Mouse (Mus musculus) heart, adult 11 months (tissue): ENCODE data around the gene Psg21.
"Not testable (repeated sequence)": the region's sequence is repeated elsewhere in the genome, so short reads cannot be mapped to it uniquely, and the experiment has no call there.

Experiments used
- DNase-seq: peaks from one replicate; pipeline ENCODE4 v3.0.0; 2022

Psg21 gene

DNA sequence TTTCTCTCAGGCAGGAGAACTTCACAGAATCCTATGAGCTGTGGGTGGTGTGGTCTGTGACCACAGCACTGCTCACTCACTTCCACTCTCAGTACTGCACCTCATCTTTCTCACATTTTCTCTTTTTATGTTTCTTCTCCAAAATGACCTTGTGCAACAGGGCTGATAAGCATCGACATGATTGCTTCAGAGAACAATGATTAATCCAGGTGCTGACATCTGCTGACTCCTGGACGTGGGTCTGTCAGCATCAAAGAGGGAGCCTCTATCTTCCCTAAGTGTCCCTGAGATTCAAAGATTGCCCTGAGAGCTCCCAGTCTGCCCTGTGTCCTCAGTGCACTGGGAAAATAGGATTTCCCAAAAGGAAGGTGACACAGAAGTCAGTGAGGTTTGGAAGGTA is at the start of gene Psg21:
Psg21 (minus strand) TSS at position 101 of the 400 bp plus-strand sequence.
- DNase-seq, result not testable (repeated sequence)

DNA sequence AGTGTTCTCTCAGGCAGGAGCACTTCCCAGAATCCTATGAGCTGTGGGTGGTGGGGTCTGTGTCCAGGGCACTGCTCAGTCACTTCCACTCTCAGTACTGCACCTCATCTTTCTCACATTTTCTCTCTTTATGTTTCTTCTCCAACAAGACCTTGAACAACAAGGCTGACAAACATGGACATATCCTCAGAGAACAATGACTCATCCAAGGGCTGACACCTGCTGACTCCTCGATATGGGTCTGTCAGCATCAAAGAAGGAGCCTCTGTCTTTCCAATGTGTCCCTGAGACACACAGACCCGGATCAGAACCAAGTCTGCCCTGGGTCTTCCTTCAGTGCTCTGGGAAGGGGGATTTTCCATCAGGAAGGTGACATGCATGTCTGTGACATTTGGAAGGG is 29.6 kb upstream of the Psg21 start, which contains the start of gene Psg20:
Psg20 (minus strand) TSS at position 101 of the 400 bp plus-strand sequence.
- peak; percentile 72 for DNase-seq

DNA sequence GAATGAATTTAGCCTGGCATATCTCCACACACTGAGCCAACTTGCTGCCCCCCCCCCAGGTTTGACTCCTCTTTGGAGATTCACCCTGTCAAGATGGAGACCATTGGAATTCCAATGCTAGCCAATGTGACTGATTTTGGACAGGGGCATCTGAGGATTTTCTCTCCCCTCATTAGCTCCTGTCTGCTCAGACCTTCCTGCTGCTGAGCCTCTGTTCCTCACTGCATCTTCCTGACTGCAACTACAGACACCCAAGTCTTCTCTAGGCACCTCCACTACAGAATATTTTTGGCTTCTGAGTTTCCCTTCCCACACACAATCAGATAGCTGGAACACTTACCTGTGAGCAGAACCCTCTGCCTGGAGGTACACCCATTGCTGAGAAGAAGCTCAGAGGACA is 29.1 kb upstream of the Psg21 start:
- peak; percentile 84 for DNase-seq

DNA sequence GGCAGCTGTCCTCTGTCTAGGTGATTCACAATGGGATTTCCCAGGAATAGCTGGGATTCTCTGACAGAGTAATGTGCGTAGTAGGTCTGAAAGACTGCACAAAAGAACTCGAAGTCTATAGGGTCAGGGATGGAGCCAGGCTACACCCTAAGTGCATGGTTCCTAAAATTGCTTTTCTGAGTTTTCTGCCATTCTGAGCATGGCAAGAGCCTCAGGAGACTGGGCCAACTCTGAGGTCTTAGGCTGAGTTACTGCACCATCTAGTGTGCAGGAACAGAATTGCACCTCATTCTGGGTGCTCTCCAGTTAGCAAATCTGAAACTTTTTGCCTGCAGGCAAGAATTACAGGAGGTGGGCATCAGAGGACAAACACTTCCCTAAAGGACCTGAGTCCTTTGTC is 23.2 kb upstream of the Psg21 start:
- DNase-seq, result no peak

DNA sequence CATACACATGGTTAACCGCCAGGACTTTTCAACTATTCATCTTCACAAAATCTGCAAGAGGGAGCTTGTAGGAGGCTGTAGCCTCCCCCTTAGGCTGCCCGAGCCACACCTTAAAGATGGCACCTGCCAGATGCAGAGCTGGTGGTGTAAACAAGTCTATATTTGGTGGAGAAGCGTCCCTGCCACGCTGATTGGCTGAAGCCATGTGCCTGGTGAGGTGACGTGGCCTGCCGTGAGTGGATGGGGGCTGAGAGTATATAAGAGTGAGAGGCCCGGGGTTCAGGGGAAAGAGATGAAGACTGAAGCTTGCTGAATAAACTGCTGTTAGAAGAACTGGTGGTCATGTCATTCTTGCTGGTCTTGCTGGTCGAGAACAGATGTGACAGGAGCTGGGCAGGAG is 29.6 kb downstream of the Psg21 start:
- peak; percentile 90 for DNase-seq

DNA sequence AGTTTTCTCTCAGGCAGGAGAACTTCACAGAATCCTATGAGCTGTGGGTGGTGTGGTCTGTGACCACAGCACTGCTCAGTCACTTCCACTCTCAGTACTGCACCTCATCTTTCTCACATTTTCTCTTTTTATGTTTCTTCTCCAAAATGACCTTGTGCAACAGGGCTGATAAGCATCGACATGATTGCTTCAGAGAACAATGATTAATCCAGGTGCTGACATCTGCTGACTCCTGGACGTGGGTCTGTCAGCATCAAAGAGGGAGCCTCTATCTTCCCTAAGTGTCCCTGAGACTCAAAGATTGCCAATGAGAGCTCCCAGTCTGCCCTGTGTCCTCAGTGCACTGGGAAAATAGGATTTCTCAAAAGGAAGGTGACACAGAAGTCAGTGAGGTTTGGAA is 40.1 kb downstream of the Psg21 start, which contains the start of gene Psg23:
Psg23 (minus strand) TSS at position 101 of the 400 bp plus-strand sequence.
- DNase-seq, result not testable (repeated sequence)
